Mouse (Mus musculus): Measurements from ENCODE around the gene Kptn. TPM values are rescaled to one million over a fixed set of nuclear protein-coding genes. Genes with fewer than 3 reads are reported as not detected.

Gene Kptn
- 30.3 and 31.2 TPM in 2 replicates for polyA plus RNA-seq (2014; fragmentation: Nextera tagmentation; extraction: Ambion mirVana)

DNA sequence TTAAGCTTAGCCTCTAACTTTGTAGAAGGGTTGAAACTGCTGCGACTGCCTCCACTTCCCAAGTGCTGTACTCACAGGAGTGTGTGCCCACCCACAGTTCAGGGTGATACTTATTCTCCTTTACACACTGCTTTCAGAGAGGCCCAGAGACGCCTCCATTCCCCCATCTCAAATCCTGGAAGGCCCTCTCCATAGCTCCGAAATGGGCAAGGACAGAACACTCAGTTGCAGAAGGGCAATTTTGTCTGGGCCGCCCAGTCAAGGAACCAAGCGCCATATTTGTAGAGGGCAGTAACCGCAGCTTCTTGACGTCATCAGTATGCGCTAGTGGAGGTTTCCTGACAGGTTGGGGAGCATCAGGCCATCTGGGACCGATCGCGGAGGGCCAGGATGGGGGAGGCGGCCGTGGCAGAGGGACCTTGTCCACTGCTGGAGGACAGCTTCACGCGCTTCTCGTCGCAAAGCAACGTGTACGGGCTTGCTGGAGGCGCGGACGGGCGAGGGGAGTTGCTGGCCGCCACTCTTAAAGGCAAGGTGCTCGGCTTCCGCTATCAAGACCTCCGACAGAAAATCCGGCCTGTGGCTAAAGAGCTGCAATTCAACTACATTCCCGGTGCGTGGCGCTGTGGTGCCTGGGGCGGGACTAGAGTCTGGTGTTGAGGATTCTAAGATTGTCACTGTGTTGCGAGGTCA, at the start of gene Kptn:
TSS of gene Kptn (plus strand) at position 327 of the 693 bp plus-strand sequence.
- H3K36me3 ChIP-seq (ENCODE audit: control insufficient read depth, insufficient read depth, low read length), result peaks cover 28% of the 10 kb centered on the region
- H3K4me3 ChIP-seq (ENCODE audit: low read depth, low read length), result peak within 1 kb of the TSS; percentile 75
- peak; percentile 80 for ATAC-seq (ENCODE audit: insufficient number of reproducible peaks, insufficient read depth, low FRiP score, low read depth)

DNA sequence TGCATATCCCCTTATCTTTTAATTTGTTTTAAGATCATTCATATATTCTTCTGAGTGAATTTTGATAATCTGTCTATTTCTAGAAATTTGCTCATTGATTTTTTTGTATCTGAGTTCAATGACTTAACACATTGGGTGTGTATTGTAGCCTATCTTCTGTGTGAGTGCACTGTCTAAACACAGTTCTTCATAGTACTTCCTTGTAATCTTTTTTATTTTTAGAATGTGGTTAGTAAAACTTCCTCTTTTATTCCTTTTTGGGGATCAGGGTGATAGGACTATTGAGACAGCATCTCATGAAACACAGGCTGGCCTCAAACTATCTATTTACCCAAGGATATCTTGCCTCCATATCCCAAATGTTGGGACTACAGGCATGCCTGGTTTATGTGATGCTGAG, 48.8 kb upstream of the Kptn start:
- Histone ChIP-seq H3K4me1 (ENCODE audit: control insufficient read depth, insufficient read depth, low read length) (no peaks in the 10 kb centered on the region), H3K27me3 (ENCODE audit: control insufficient read depth, insufficient read depth, low read length) (no peaks in the 10 kb centered on the region), H3K4me3 (ENCODE audit: low read depth, low read length) (no peak overlapping the region), H3K9me3 (ENCODE audit: control insufficient read depth, low read depth, low read length) (no peaks in the 10 kb centered on the region), H3K9ac (replicated peaks; ENCODE audit: low read depth, low read length) (no peak overlapping the region), H3K4me2 (replicated peaks; ENCODE audit: low read depth, low read length) (no peak overlapping the region), H3K36me3 (ENCODE audit: control insufficient read depth, insufficient read depth, low read length) (no peaks in the 10 kb centered on the region), H3K27ac (ENCODE audit: low read length) (no peak overlapping the region)
- no peak for ATAC-seq (ENCODE audit: insufficient number of reproducible peaks, insufficient read depth, low FRiP score, low read depth)

More for the DNA sequence above, at the start of gene Kptn:
- Histone ChIP-seq H3K27me3 (ENCODE audit: control insufficient read depth, insufficient read depth, low read length) (no peaks in the 10 kb centered on the region), H3K4me1 (ENCODE audit: control insufficient read depth, insufficient read depth, low read length) (peaks cover 5% of the 10 kb centered on the region; the same call in 1 of the 2 replicates), H3K9me3 (ENCODE audit: control insufficient read depth, low read depth, low read length) (no peaks in the 10 kb centered on the region), H3K9ac (replicated peaks; ENCODE audit: low read depth, low read length) (peak within 1 kb of the TSS; percentile 68), H3K27ac (ENCODE audit: low read length) (peak within 1 kb of the TSS; percentile 82), H3K4me2 (replicated peaks; ENCODE audit: low read depth, low read length) (peak within 1 kb of the TSS; percentile 57)
- under 1% methylated on average over 33 of the region's 33 CpGs for WGBS

DNA sequence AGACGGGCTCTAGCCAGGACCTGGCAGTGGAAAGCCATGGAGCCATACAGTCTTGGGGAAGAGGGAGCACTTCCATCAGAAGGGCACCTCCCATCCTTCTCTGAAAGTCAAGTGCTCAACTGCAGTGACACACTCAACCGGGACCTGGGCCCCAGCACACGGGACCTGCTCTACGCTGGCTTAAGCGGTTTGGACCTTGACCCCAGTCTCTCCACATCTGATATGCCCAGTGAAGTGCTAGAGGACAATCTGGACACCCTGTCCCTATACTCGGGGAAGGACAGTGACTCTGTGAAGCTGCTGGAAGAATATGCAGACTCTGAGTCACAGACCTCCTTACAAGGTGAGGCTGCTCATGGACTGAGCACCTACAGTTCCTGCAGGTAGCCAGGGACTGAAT, 47.8 kb upstream of the Kptn start:
- 78% methylated on average over 6 of the region's 6 CpGs for WGBS
- no peaks in the 10 kb centered on the region for H3K27me3 ChIP-seq (ENCODE audit: control insufficient read depth, insufficient read depth, low read length)
- H3K27ac ChIP-seq (ENCODE audit: low read length), result no peak overlapping the region
- no peak overlapping the region for H3K9ac ChIP-seq (replicated peaks; ENCODE audit: low read depth, low read length)
- H3K4me1 ChIP-seq (ENCODE audit: control insufficient read depth, insufficient read depth, low read length), result no peaks in the 10 kb centered on the region
- no peak for ATAC-seq (ENCODE audit: insufficient number of reproducible peaks, insufficient read depth, low FRiP score, low read depth)
- H3K9me3 ChIP-seq (ENCODE audit: control insufficient read depth, low read depth, low read length), result no peaks in the 10 kb centered on the region
- H3K4me3 ChIP-seq (ENCODE audit: low read depth, low read length), result no peak overlapping the region
- no peaks in the 10 kb centered on the region for H3K36me3 ChIP-seq (ENCODE audit: control insufficient read depth, insufficient read depth, low read length)
- no peak overlapping the region for H3K4me2 ChIP-seq (replicated peaks; ENCODE audit: low read depth, low read length)

DNA sequence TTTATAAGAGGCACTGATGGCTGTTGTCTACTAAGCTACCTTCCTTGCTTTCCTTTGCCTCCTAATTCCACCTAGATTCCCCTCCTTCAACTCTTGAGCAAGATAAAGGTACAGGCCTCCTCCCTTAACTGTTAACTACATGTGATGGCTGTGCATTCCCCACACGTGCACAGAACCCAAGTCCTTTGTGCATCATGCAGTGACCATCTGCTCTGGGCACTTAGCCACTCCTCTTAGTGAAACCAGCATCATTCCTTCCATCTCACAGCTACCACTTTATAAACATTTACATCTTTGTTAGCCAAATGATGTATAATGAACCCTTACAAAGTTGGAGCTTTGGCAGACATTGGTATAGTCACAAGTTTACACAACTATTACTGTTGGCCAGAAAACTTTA, 39.7 kb upstream of the Kptn start:
- WGBS, result 56% methylated on average over 1 of the region's 1 CpGs
- Histone ChIP-seq H3K9ac (replicated peaks; ENCODE audit: low read depth, low read length) (no peak overlapping the region), H3K27ac (ENCODE audit: low read length) (no peak overlapping the region), H3K4me3 (ENCODE audit: low read depth, low read length) (no peak overlapping the region), H3K4me2 (replicated peaks; ENCODE audit: low read depth, low read length) (no peak overlapping the region), H3K36me3 (ENCODE audit: control insufficient read depth, insufficient read depth, low read length) (no peaks in the 10 kb centered on the region), H3K27me3 (ENCODE audit: control insufficient read depth, insufficient read depth, low read length) (no peaks in the 10 kb centered on the region), H3K9me3 (ENCODE audit: control insufficient read depth, low read depth, low read length) (no peaks in the 10 kb centered on the region), H3K4me1 (ENCODE audit: control insufficient read depth, insufficient read depth, low read length) (no peaks in the 10 kb centered on the region)
- no peak for ATAC-seq (ENCODE audit: insufficient number of reproducible peaks, insufficient read depth, low FRiP score, low read depth)

DNA sequence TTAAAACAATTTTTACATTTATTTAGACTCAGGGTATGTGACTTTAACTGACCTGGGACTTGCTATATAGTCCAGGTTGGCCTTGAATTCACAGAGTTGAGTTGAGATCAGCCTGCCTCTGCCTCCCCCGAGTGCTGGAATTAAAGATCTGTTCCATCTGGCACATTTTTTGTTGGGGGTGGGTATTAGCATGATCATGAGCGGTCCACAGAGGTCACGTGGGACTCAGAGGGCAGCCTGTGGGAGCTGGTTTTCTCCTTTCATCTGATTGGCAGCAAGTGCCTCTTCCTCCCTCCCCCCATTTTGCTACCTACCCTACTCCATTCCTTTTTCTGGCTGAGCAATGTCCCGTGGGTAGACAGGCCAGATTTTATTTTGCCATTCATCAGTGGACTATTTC, 39.1 kb upstream of the Kptn start:
- Histone ChIP-seq H3K4me2 (replicated peaks; ENCODE audit: low read depth, low read length) (no peak overlapping the region), H3K4me3 (ENCODE audit: low read depth, low read length) (no peak overlapping the region), H3K4me1 (ENCODE audit: control insufficient read depth, insufficient read depth, low read length) (no peaks in the 10 kb centered on the region), H3K9ac (replicated peaks; ENCODE audit: low read depth, low read length) (no peak overlapping the region), H3K36me3 (ENCODE audit: control insufficient read depth, insufficient read depth, low read length) (no peaks in the 10 kb centered on the region), H3K27me3 (ENCODE audit: control insufficient read depth, insufficient read depth, low read length) (no peaks in the 10 kb centered on the region), H3K9me3 (ENCODE audit: control insufficient read depth, low read depth, low read length) (no peaks in the 10 kb centered on the region), H3K27ac (ENCODE audit: low read length) (no peak overlapping the region)
- WGBS, result 66% methylated on average over 4 of the region's 4 CpGs
- ATAC-seq (ENCODE audit: insufficient number of reproducible peaks, insufficient read depth, low FRiP score, low read depth), result no peak

DNA sequence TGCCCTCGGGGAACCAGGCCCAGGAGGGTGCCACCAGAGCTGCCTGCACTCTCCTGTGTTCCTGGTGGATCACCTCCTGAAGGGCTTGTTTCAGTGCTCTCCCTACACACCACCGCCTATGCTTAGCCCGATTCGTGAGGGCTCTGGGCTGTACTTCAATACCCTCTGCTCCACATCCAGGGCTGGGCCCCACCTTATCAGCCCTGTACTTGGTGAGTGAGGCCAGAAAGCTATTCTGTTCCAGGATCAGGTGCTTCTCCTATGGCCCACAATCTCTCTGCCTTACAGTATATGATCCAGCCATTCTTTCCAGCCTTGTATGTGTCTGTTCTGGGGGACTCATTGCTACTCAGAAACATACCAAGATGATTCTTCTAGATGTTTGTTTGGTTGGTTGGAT, 36.3 kb upstream of the Kptn start:
- no peak for ATAC-seq (ENCODE audit: insufficient number of reproducible peaks, insufficient read depth, low FRiP score, low read depth)
- H3K27ac ChIP-seq (ENCODE audit: low read length), result no peak overlapping the region
- WGBS, result 67% methylated on average over 4 of the region's 4 CpGs

DNA sequence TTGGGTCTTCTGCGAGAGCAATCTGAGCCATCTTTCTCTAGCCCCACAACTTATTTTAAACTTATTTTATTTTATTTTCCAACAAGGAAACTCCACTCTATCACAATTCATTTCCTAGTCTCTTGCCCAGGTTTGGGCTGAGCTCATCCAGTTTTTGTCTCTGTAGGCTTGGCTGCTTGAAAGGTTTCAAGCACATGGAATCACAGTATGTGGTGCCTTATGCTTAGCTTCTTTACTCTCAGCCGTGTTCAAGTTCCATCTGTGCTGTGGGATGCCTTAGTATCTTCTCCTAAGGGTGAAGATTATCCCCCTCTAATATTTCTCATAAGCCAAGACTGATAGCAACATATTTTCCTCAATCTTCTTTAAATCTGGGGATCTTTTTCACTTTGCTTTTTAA, 32.1 kb upstream of the Kptn start:
- WGBS, result 80% methylated on average over 2 of the region's 2 CpGs
- H3K9me3 ChIP-seq (ENCODE audit: control insufficient read depth, low read depth, low read length), result no peaks in the 10 kb centered on the region
- no peaks in the 10 kb centered on the region for H3K27me3 ChIP-seq (ENCODE audit: control insufficient read depth, insufficient read depth, low read length)
- no peak for ATAC-seq (ENCODE audit: insufficient number of reproducible peaks, insufficient read depth, low FRiP score, low read depth)
- H3K9ac ChIP-seq (replicated peaks; ENCODE audit: low read depth, low read length), result no peak overlapping the region
- no peaks in the 10 kb centered on the region for H3K4me1 ChIP-seq (ENCODE audit: control insufficient read depth, insufficient read depth, low read length)
- no peaks in the 10 kb centered on the region for H3K36me3 ChIP-seq (ENCODE audit: control insufficient read depth, insufficient read depth, low read length)
- H3K4me3 ChIP-seq (ENCODE audit: low read depth, low read length), result no peak overlapping the region
- no peak overlapping the region for H3K4me2 ChIP-seq (replicated peaks; ENCODE audit: low read depth, low read length)
- H3K27ac ChIP-seq (ENCODE audit: low read length), result no peak overlapping the region

More for the DNA sequence above, 36.3 kb upstream of the Kptn start:
- no peak overlapping the region for H3K9ac ChIP-seq (replicated peaks; ENCODE audit: low read depth, low read length)
- H3K4me2 ChIP-seq (replicated peaks; ENCODE audit: low read depth, low read length), result no peak overlapping the region
- H3K4me3 ChIP-seq (ENCODE audit: low read depth, low read length), result no peak overlapping the region
- no peaks in the 10 kb centered on the region for H3K9me3 ChIP-seq (ENCODE audit: control insufficient read depth, low read depth, low read length)
- H3K4me1 ChIP-seq (ENCODE audit: control insufficient read depth, insufficient read depth, low read length), result no peaks in the 10 kb centered on the region
- no peaks in the 10 kb centered on the region for H3K36me3 ChIP-seq (ENCODE audit: control insufficient read depth, insufficient read depth, low read length)
- H3K27me3 ChIP-seq (ENCODE audit: control insufficient read depth, insufficient read depth, low read length), result no peaks in the 10 kb centered on the region

DNA sequence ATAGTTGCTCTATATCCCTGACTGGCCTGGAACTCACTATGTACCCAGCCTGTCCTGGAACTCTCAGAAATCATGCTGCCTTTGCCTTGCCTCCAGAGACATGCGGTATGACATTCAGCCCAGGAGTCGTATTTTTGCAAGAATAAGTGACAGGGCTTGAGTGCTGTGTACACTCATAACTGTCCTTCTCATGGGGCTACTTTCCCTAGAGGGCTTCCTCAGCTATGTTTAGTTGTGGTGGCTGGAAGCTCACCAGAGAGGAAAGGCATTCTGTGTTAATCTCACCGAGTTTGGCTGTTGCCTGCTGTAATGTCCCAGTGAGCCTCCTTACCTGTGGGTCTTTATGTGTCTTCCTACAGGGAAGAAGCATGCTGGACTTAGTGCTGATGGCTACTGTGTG, 25.1 kb upstream of the Kptn start:
- Histone ChIP-seq H3K4me3 (ENCODE audit: low read depth, low read length) (no peak overlapping the region), H3K27ac (ENCODE audit: low read length) (no peak overlapping the region), H3K9me3 (ENCODE audit: control insufficient read depth, low read depth, low read length) (no peaks in the 10 kb centered on the region), H3K36me3 (ENCODE audit: control insufficient read depth, insufficient read depth, low read length) (no peaks in the 10 kb centered on the region), H3K27me3 (ENCODE audit: control insufficient read depth, insufficient read depth, low read length) (no peaks in the 10 kb centered on the region), H3K4me2 (replicated peaks; ENCODE audit: low read depth, low read length) (no peak overlapping the region), H3K9ac (replicated peaks; ENCODE audit: low read depth, low read length) (no peak overlapping the region), H3K4me1 (ENCODE audit: control insufficient read depth, insufficient read depth, low read length) (peaks cover 5% of the 10 kb centered on the region)
- WGBS, result 64% methylated on average over 3 of the region's 3 CpGs
- no peak for ATAC-seq (ENCODE audit: insufficient number of reproducible peaks, insufficient read depth, low FRiP score, low read depth)

All from stomach, embryonic 14.5 days (tissue).